Mouse (Mus musculus) regulatory T cell (primary cell): Measurements from ENCODE around the gene Olfr345.

Experiments
- in situ Hi-C: fragments of 300-600 bp; cut with MboI, MseI; formaldehyde crosslinking; loops from one replicate; pipeline ENCODE4 v1.15.1; 2025; ENCODE audit warnings: high pct_unique_total_duplicates

The Olfr345 gene

DNA sequence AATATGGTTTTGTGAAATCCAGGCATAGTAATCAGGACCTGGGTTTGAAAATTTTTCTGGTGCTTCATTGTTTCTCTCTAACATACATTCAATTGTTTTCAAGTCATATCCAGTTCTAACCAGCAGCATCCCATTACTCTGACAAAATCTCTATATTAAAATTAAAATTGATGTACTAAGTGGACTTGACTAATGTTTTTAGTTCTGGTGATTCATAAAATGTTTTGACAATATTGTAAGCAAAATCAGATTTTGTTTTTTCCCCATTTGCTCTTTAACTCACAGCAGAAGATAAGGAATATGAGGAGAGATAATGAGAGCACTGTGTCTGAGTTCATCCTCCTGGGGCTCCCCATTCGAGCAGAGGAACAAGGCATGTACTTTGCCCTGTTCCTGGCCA, at the start of gene Olfr345:
Gene Olfr345, plus strand, starts transcription at position 301 of the 400 bp plus-strand sequence.
- in situ Hi-C loops = no loop called here

DNA sequence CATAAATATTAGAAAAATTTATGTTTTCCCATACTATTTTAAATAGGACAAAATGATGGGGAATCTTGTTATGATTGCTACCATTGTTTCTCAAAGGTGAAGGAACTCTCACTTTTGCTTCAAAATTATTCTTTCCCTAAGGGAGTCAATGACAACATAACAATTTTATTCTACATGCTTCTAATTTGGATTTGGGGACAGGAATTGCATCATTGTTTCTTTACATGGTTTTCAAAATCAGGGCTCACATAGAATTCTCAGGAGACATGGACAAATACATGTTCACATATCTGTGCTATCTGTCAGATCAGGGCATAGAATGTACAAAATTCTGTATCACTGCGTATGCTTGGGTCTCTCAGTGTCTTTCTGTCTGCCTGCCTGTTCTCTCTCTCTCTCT, 45.6 kb downstream of the Olfr345 start, which contains the start of gene Olfr346:
Gene Olfr346, plus strand, starts transcription at position 301 of the 400 bp plus-strand sequence.
- in situ Hi-C loops = no loop called here
